Mouse (Mus musculus): ENCODE measurements at regions not wholly inside any gene's neighbourhood (a gene's known extent, or its start where the extent isn't known, plus 50 kb on each side); places are given as distances from the start of the nearest gene placed in this dataset.
A peak's percentile ranks its signal among the peaks of the same experiment; 100 is the strongest.

- no peak for DNase-seq (ENCODE audit: inconsistent age in 2 of 2, low spot score in 1 of 2)
Measured at GRCm38 (mm10) chr1:45575131-45575530, 72.0 kb upstream of the Col5a2 start.

GRCm38 (mm10) chr1:45580466-45580865, 77.4 kb upstream of the Col5a2 start:
- no peak for DNase-seq (ENCODE audit: inconsistent age in 2 of 2, low spot score in 1 of 2)

- DNase-seq (ENCODE audit: inconsistent age in 2 of 2, low spot score in 1 of 2), result peak in 1 of 2 experiments; percentile 52
Measured at GRCm38 (mm10) chr1:45587351-45588025, 84.4 kb upstream of the Col5a2 start.

- no peak for DNase-seq (ENCODE audit: inconsistent age in 2 of 2, low spot score in 1 of 2)
Measured at GRCm38 (mm10) chr1:45597316-45597715, 94.2 kb upstream of the Col5a2 start.

GRCm38 (mm10) chr1:45599421-45599820, 96.3 kb upstream of the Col5a2 start:
- DNase-seq (ENCODE audit: inconsistent age in 2 of 2, low spot score in 1 of 2), result no peak

GRCm38 (mm10) chr1:45600011-45600410, 96.9 kb upstream of the Col5a2 start:
- no peak for DNase-seq (ENCODE audit: inconsistent age in 2 of 2, low spot score in 1 of 2)

GRCm38 (mm10) chr1:45605571-45605970, 102.5 kb upstream of the Col5a2 start:
- DNase-seq (ENCODE audit: inconsistent age in 2 of 2, low spot score in 1 of 2), result no peak

GRCm38 (mm10) chr1:45608316-45608715, 105.2 kb upstream of the Col5a2 start:
- DNase-seq (ENCODE audit: inconsistent age in 2 of 2, low spot score in 1 of 2), result no peak

- no peak for DNase-seq (ENCODE audit: inconsistent age in 2 of 2, low spot score in 1 of 2)
Measured at GRCm38 (mm10) chr1:45619008-45619407, 115.9 kb upstream of the Col5a2 start.

- no peak for DNase-seq (ENCODE audit: inconsistent age in 2 of 2, low spot score in 1 of 2)
Measured at GRCm38 (mm10) chr1:45625921-45626320, 122.8 kb upstream of the Col5a2 start.

GRCm38 (mm10) chr1:45626733-45627132, 123.7 kb upstream of the Col5a2 start:
- DNase-seq (ENCODE audit: inconsistent age in 2 of 2, low spot score in 1 of 2), result no peak

- peak; percentile 25 to 77 for DNase-seq (ENCODE audit: inconsistent age in 2 of 2, low spot score in 1 of 2)
Measured at GRCm38 (mm10) chr1:45627840-45628239, 124.8 kb upstream of the Col5a2 start.

- DNase-seq (ENCODE audit: inconsistent age in 2 of 2, low spot score in 1 of 2), result no peak
Measured at GRCm38 (mm10) chr1:45647301-45647700, 144.2 kb upstream of the Col5a2 start.

- DNase-seq (ENCODE audit: inconsistent age in 2 of 2, low spot score in 1 of 2), result no peak
Measured at GRCm38 (mm10) chr1:45653248-45653647, 141.7 kb upstream of the Wdr75 start.

GRCm38 (mm10) chr1:45663882-45664520, 131.0 kb upstream of the Wdr75 start:
- DNase-seq (ENCODE audit: inconsistent age in 2 of 2, low spot score in 1 of 2), result no peak

- peak; percentile 53 to 84 for DNase-seq (ENCODE audit: inconsistent age in 2 of 2, low spot score in 1 of 2)
Measured at GRCm38 (mm10) chr1:45672443-45673156, 122.4 kb upstream of the Wdr75 start.

GRCm38 (mm10) chr1:45675771-45676439, 119.1 kb upstream of the Wdr75 start:
- no peak for DNase-seq (ENCODE audit: inconsistent age in 2 of 2, low spot score in 1 of 2)

GRCm38 (mm10) chr1:45679964-45680709, 114.8 kb upstream of the Wdr75 start:
- no peak for DNase-seq (ENCODE audit: inconsistent age in 2 of 2, low spot score in 1 of 2)

GRCm38 (mm10) chr1:45700893-45701292, 94.1 kb upstream of the Wdr75 start:
- no peak for DNase-seq (ENCODE audit: inconsistent age in 2 of 2, low spot score in 1 of 2)

- no peak for DNase-seq (ENCODE audit: inconsistent age in 2 of 2, low spot score in 1 of 2)
Measured at GRCm38 (mm10) chr1:45701516-45701915, 93.5 kb upstream of the Wdr75 start.

- DNase-seq (ENCODE audit: inconsistent age in 2 of 2, low spot score in 1 of 2), result peak in 1 of 2 experiments; percentile 25
Measured at GRCm38 (mm10) chr1:45723369-45723768, 71.6 kb upstream of the Wdr75 start.

All from adrenal gland, adult (tissue).